Mouse (Mus musculus) forebrain, embryonic 14.5 days (tissue): Measurements from ENCODE around the gene Slc22a12. TPM values are rescaled to one million over a fixed set of nuclear protein-coding genes. Genes with fewer than 3 reads are reported as not detected.

Experiments
- ATAC-seq: fragments of 200-750 bp; cut with Nextera tagmentation; 2 replicates; pipeline ENCODE4 v1.8.0; 2017; ENCODE audit warnings: mild to moderate bottlenecking, moderate library complexity
- DNase-seq: peaks from one replicate; pipeline ENCODE4 v3.0.0-alpha.2; 2015; ENCODE audit warnings: low spot score
- H3K27ac ChIP-seq: fragments of 300-500 bp; sonication (generic); 2 replicates; pipeline ENCODE4 v1.5.1; 2014; ENCODE audit warnings: low read depth, mild to moderate bottlenecking, control low read depth, low read length, moderate library complexity
- H3K27me3 ChIP-seq: fragments of 300-500 bp; sonication (generic); replicated peaks from 2 replicates; pipeline ENCODE4 v1.6.1; 2014; ENCODE audit warnings: low read length, control low read depth, mixed read lengths; ENCODE audit not compliant: control insufficient read depth, insufficient read depth
- H3K36me3 ChIP-seq: fragments of 300-500 bp; sonication (generic); 2 replicates; pipeline ENCODE4 v1.6.1; 2014; ENCODE audit warnings: low read length, control low read depth; ENCODE audit not compliant: control insufficient read depth, insufficient read depth
- H3K4me1 ChIP-seq: fragments of 300-500 bp; sonication (generic); 2 replicates; pipeline ENCODE4 v1.6.1; 2014; ENCODE audit warnings: antibody characterized with exemption, low read length, control low read depth; ENCODE audit not compliant: control insufficient read depth, insufficient read depth
- H3K4me2 ChIP-seq: fragments of 300-500 bp; sonication (generic); 2 replicates; pipeline ENCODE4 v1.6.1; 2014; ENCODE audit warnings: mild to moderate bottlenecking, control low read depth, low read length
- H3K4me3 ChIP-seq: fragments of 300-500 bp; sonication (generic); 2 replicates; pipeline ENCODE4 v1.5.1; 2014; ENCODE audit warnings: low read depth, low read length, control low read depth
- H3K9ac ChIP-seq: fragments of 300-500 bp; sonication (generic); 2 replicates; pipeline ENCODE4 v1.6.1; 2014; ENCODE audit warnings: mild to moderate bottlenecking, low read length, control low read depth, moderate library complexity
- H3K9me3 ChIP-seq: fragments of 300-500 bp; sonication (generic); replicated peaks from 2 replicates; pipeline ENCODE4 v1.6.1; 2016; ENCODE audit warnings: low read length, control low read depth, mixed read lengths; ENCODE audit not compliant: control insufficient read depth
- WGBS: fragments of 180-500 bp; shearing (Covaris S2); extraction: QIAGEN DNeasy Blood & Tissue Kit; methylation state at CpG from one replicate; pipeline ENCODE4 v1.1.7; 2014; 5-methylcytosine and 5-hydroxymethylcytosine counted together
- polyA plus RNA-seq: library from polyadenylated mRNA; unstranded; fragments of >200 nt; fragmentation: Nextera tagmentation; extraction: Ambion mirVana; gene quantifications from 2 replicates; pipeline ENCODE4 v1.2.1, GENCODE M21; 2014

Gene Slc22a12
- polyA plus RNA-seq, 1 experiment from 2014 or later, result not detected

- DNase-seq (no peak), ATAC-seq (no peak)
- Histone ChIP-seq H3K36me3 (no peaks in the 10 kb centered on the region), H3K9me3 (no peaks in the 10 kb centered on the region), H3K4me1 (peaks cover 6% of the 10 kb centered on the region; the same call in 1 of the 2 replicates), H3K4me3 (no peak overlapping the region), H3K9ac (no peak overlapping the region), H3K27ac (no peak overlapping the region), H3K27me3 (no peaks in the 10 kb centered on the region), H3K4me2 (no peak overlapping the region)
- WGBS, result 95% methylated on average over 5 of the region's 5 CpGs
Observed at GRCm38 (mm10) chr19:6545481-6545880, 2.6 kb upstream of the Slc22a12 start.

DNA sequence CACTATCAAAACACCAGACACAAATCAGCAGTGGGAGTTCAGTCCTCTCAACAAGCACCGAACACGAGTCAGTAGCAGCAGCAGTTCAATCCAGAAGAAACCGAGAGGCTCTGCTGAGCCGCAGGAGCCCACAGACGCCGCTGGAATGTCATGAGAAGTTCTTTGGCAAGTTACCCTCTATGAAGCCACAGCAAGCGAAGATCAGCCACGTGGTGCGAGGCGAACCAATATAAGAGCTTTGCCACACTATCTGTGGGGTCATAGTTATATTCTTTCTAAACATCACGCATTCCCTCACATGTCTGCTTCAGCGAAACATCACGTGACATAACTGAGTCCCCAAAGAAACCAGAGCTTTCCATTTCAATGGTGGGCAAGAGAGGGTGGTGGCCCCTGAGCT, 1.9 kb upstream of the Slc22a12 start:
- ATAC-seq (no peak), DNase-seq (no peak)
- no peaks in the 10 kb centered on the region for H3K36me3 ChIP-seq
- peaks cover 5% of the 10 kb centered on the region; the same call in 1 of the 2 replicates for H3K4me1 ChIP-seq
- 86% methylated on average over 13 of the region's 13 CpGs for whole genome bisulfite sequencing
- no peaks in the 10 kb centered on the region for H3K9me3 ChIP-seq
- H3K4me3 ChIP-seq, result no peak overlapping the region
- H3K27me3 ChIP-seq, result no peaks in the 10 kb centered on the region
- H3K4me2 ChIP-seq, result no peak overlapping the region
- H3K9ac ChIP-seq, result no peak overlapping the region
- no peak overlapping the region for H3K27ac ChIP-seq

DNA sequence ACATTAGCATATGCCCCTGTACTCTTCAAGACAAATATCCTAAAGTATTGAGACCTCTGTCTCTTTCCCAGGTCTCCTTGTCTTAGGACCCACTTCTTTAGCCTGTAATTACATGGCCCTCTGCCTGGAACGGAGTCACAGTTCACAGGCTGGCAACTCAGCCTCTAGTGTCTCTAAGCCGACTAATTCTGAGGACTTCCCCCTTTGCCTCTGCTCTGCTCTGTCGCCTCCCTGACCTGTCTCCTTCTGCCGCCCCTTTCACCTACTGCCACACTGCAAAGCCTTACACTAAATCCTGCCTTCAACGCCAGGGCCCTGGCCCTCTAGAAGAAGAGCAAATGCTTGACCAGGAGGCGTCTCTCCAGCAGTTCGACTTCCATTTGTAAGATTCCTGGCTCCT, 686 bp upstream of the Slc22a12 start:
- Histone ChIP-seq H3K9ac (no peak overlapping the region), H3K36me3 (no peaks in the 10 kb centered on the region), H3K27me3 (no peaks in the 10 kb centered on the region), H3K27ac (no peak overlapping the region), H3K4me3 (no peak overlapping the region), H3K4me2 (no peak overlapping the region), H3K9me3 (no peaks in the 10 kb centered on the region), H3K4me1 (no peaks in the 10 kb centered on the region; the same call in 1 of the 2 replicates)
- no peak for DNase-seq
- 27% methylated on average over 7 of the region's 7 CpGs for WGBS
- ATAC-seq, result no peak

DNA sequence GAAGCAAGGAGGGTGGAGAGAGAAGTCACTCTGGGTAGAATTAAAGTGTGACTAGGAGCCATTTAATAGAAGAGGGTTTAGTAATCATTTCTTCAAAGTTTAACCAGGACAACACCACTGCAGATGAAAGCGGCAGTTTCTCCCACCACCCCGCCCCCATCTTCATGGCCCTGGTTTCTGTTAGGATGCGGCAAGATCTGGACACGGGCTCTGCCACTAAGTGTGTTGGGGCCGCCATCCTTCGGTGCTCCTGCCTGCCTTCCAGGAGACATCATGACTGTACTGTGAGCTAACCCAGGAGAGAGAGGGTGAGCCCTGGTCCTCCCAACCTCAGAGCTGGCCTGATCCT, 177 bp upstream of the Slc22a12 start:
- Histone ChIP-seq H3K4me2 (no peak overlapping the region), H3K4me1 (no peaks in the 10 kb centered on the region), H3K27ac (no peak overlapping the region), H3K9ac (no peak overlapping the region), H3K27me3 (no peaks in the 10 kb centered on the region), H3K36me3 (no peaks in the 10 kb centered on the region), H3K4me3 (no peak overlapping the region), H3K9me3 (no peaks in the 10 kb centered on the region)
- DNase-seq (no peak), ATAC-seq (no peak)
- 91% methylated on average over 6 of the region's 6 CpGs for WGBS

- Histone ChIP-seq H3K9me3 (no peaks in the 10 kb centered on the region), H3K36me3 (no peaks in the 10 kb centered on the region), H3K9ac (no peak overlapping the region), H3K4me1 (no peaks in the 10 kb centered on the region), H3K4me2 (no peak overlapping the region), H3K27me3 (no peaks in the 10 kb centered on the region), H3K27ac (no peak overlapping the region), H3K4me3 (no peak overlapping the region)
- no peak for ATAC-seq
- no peak for DNase-seq
- 94% methylated on average over 7 of the region's 7 CpGs for WGBS
Observed at GRCm38 (mm10) chr19:6541521-6541920, 1.3 kb downstream of the Slc22a12 start.

DNA sequence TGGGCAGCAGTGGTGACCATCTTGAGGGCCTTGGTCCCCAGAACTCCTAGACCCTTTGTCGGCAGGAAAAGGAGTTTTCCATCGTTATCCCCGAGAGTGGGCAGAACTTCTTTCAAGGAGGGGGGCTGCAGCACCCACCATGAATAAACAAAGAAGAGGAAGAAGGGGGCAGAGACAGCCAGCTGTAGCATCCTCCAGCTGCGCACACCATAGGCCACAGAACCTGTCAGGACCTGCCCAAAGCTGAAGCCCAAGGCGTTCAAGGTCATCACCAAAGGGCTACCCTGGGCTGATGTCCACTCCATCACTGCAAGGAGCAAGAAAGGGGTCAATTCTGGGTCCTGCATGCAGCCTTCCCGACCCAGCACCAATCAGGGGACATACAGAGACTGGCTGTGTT, 2.6 kb downstream of the Slc22a12 start:
- 68% methylated on average over 6 of the region's 6 CpGs for whole genome bisulfite sequencing
- ATAC-seq, result no peak
- Histone ChIP-seq H3K9me3 (no peaks in the 10 kb centered on the region), H3K4me1 (no peaks in the 10 kb centered on the region), H3K27me3 (no peaks in the 10 kb centered on the region), H3K27ac (no peak overlapping the region), H3K9ac (no peak overlapping the region), H3K4me2 (no peak overlapping the region), H3K36me3 (no peaks in the 10 kb centered on the region), H3K4me3 (no peak overlapping the region)
- DNase-seq, result no peak

DNA sequence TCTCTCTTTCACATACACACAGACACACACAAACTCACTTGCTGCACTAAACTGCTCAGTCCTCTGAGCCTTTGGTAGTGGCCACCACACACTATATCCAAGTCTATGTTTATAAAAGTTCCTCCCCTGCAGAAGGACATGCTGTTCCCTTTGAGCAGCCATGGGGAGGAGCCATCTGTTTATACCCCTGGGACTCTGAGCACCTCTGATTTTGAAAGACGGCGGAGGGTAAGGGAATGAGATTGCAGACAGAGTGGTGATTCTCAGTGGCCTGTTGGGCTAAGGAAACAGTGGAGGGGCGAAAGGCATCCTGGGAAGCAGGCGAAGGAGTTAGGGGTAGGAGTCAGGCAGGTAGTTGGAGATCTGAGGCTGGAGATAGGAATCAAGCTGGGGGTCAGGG, 3.2 kb downstream of the Slc22a12 start:
- H3K4me1 ChIP-seq, result no peaks in the 10 kb centered on the region
- no peaks in the 10 kb centered on the region for H3K9me3 ChIP-seq
- no peak for ATAC-seq
- H3K27ac ChIP-seq, result no peak overlapping the region
- no peaks in the 10 kb centered on the region for H3K36me3 ChIP-seq
- H3K4me2 ChIP-seq, result no peak overlapping the region
- H3K27me3 ChIP-seq, result no peaks in the 10 kb centered on the region
- no peak overlapping the region for H3K4me3 ChIP-seq
- no peak for DNase-seq
- WGBS, result 83% methylated on average over 4 of the region's 4 CpGs
- no peak overlapping the region for H3K9ac ChIP-seq

DNA sequence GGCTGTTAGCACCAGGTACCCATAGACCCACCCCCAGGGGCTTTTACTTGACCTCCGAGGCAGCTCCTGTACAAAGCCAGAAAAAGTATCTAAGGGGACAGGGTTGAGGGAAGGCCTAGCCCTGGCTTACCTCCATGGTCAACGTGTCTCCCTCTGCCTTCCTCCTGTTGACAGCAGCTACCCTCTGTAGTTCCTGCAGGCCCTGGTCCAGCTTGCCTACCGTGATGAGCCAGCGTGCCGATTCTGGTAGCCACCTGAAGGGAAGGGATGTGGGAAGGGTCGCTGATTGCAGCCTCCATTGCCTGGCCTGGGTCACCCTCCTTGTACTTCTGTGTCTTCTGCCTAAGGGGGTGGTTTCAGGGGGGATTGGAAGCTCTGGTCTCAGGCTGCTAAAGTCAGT, 4.3 kb downstream of the Slc22a12 start:
- Histone ChIP-seq H3K36me3 (no peaks in the 10 kb centered on the region), H3K4me2 (no peak overlapping the region), H3K4me3 (no peak overlapping the region), H3K9ac (no peak overlapping the region), H3K27ac (no peak overlapping the region), H3K9me3 (no peaks in the 10 kb centered on the region), H3K4me1 (no peaks in the 10 kb centered on the region; the same call in 1 of the 2 replicates), H3K27me3 (no peaks in the 10 kb centered on the region)
- ATAC-seq (no peak), DNase-seq (no peak)
- 87% methylated on average over 6 of the region's 6 CpGs for whole genome bisulfite sequencing

- H3K27me3 ChIP-seq, result no peaks in the 10 kb centered on the region
- H3K4me3 ChIP-seq, result no peak overlapping the region
- no peaks in the 10 kb centered on the region for H3K9me3 ChIP-seq
- peaks cover 10% of the 10 kb centered on the region for H3K4me1 ChIP-seq
- H3K9ac ChIP-seq, result no peak overlapping the region
- H3K36me3 ChIP-seq, result no peaks in the 10 kb centered on the region
- no peak for ATAC-seq
- 79% methylated on average over 8 of the region's 8 CpGs for WGBS
- no peak overlapping the region for H3K4me2 ChIP-seq
- H3K27ac ChIP-seq, result no peak overlapping the region
- DNase-seq, result no peak
Observed at GRCm38 (mm10) chr19:6537526-6537925, 5.3 kb downstream of the Slc22a12 start.
